Mouse (Mus musculus) intestine, postnatal 0 days (tissue): ENCODE results near the gene Arpin. TPM values are rescaled to one million over a fixed set of nuclear protein-coding genes. Genes with fewer than 3 reads are reported as not detected.

Experiments used
- ATAC-seq: fragments of 200-750 bp; cut with Nextera tagmentation; 2 replicates; pipeline ENCODE4 v1.8.0; 2017; ENCODE audit warnings: mild to moderate bottlenecking, moderate TSS enrichment, moderate library complexity
- H3K27ac ChIP-seq: fragments of 300-500 bp; sonication (generic); 2 replicates; pipeline ENCODE4 v1.5.1; 2014; ENCODE audit warnings: mild to moderate bottlenecking, low read depth, low read length, moderate library complexity
- H3K27me3 ChIP-seq: fragments of 300-500 bp; sonication (generic); replicated peaks from 2 replicates; pipeline ENCODE4 v1.6.1; 2014; ENCODE audit warnings: low read length, mixed read lengths; ENCODE audit not compliant: control insufficient read depth, insufficient read depth
- H3K36me3 ChIP-seq: fragments of 300-500 bp; sonication (generic); 2 replicates; pipeline ENCODE4 v1.6.1; 2014; ENCODE audit warnings: mild to moderate bottlenecking, moderate library complexity; ENCODE audit not compliant: control insufficient read depth, insufficient read depth
- H3K4me1 ChIP-seq: fragments of 300-500 bp; sonication (generic); replicated peaks from 2 replicates; pipeline ENCODE4 v1.6.1; 2014; ENCODE audit warnings: antibody characterized with exemption, low read length, mixed read lengths; ENCODE audit not compliant: control insufficient read depth, insufficient read depth
- H3K4me2 ChIP-seq: fragments of 300-500 bp; sonication (generic); replicated peaks from 2 replicates; pipeline ENCODE4 v1.6.1; 2014; ENCODE audit warnings: low read depth, mild to moderate bottlenecking, moderate library complexity
- H3K4me3 ChIP-seq: fragments of 300-500 bp; sonication (generic); 2 replicates; pipeline ENCODE4 v1.5.1; 2014; ENCODE audit warnings: low read depth, low read length
- H3K9ac ChIP-seq: fragments of 300-500 bp; sonication (generic); 2 replicates; pipeline ENCODE4 v1.6.1; 2014; ENCODE audit warnings: mild to moderate bottlenecking, low read depth, low read length
- H3K9me3 ChIP-seq: fragments of 300-500 bp; sonication (generic); 2 replicates; pipeline ENCODE4 v1.6.1; 2016; ENCODE audit warnings: mixed run types; ENCODE audit not compliant: control insufficient read depth
- CTCF ChIP-seq: sonication (generic); IDR thresholded peaks from 2 replicates; pipeline ENCODE4 v1.5.1; 2016; ENCODE audit warnings: low read depth, mild to moderate bottlenecking, control low read depth, antibody characterized with exemption, moderate library complexity
- WGBS: fragments of 180-500 bp; shearing (Covaris S2); extraction: QIAGEN DNeasy Blood & Tissue Kit; methylation state at CpG from one replicate; pipeline ENCODE4 v1.1.7; 2014; 5-methylcytosine and 5-hydroxymethylcytosine counted together
- polyA plus RNA-seq: library from polyadenylated mRNA; unstranded; fragments of >200 nt; fragmentation: Nextera tagmentation; extraction: Ambion mirVana; gene quantifications from 2 replicates; pipeline ENCODE4 v1.2.1, GENCODE M21; 2015

The Arpin gene
- polyA plus RNA-seq, 1 experiment from 2014 or later, result 37.5 TPM

GRCm38 (mm10) chr7:79903160-79903792 is 31.9 kb downstream of the Arpin start:
- Histone ChIP-seq H3K4me3 (no peak overlapping the region), H3K27ac (peak overlapping the region; percentile 74), H3K36me3 (peaks cover 17% of the 10 kb centered on the region; the same call in 1 of the 2 replicates), H3K9ac (no peak overlapping the region), H3K4me2 (no peak overlapping the region), H3K9me3 (no peaks in the 10 kb centered on the region), H3K4me1 (no peaks in the 10 kb centered on the region), H3K27me3 (no peaks in the 10 kb centered on the region)
- TF ChIP-seq CTCF, result peak; percentile 48
- WGBS, result 42% methylated on average over 8 of the region's 8 CpGs
- peak; percentile 83 for ATAC-seq

GRCm38 (mm10) chr7:79900753-79901152 is 34.4 kb downstream of the Arpin start:
- no peak overlapping the region for H3K27ac ChIP-seq
- no peak overlapping the region for H3K4me2 ChIP-seq
- no peak for ATAC-seq
- no peaks in the 10 kb centered on the region for H3K27me3 ChIP-seq
- no peak for TF ChIP-seq CTCF
- H3K4me3 ChIP-seq, result no peak overlapping the region
- 57% methylated on average over 6 of the region's 6 CpGs for WGBS
- H3K36me3 ChIP-seq, result peaks cover 13% of the 10 kb centered on the region; the same call in 1 of the 2 replicates
- no peaks in the 10 kb centered on the region for H3K9me3 ChIP-seq
- no peak overlapping the region for H3K9ac ChIP-seq
- no peaks in the 10 kb centered on the region; the same call in 1 of the 2 replicates for H3K4me1 ChIP-seq

GRCm38 (mm10) chr7:79895225-79895624 is 39.9 kb downstream of the Arpin start:
- H3K9ac ChIP-seq, result no peak overlapping the region; the same call in 1 of the 2 replicates
- WGBS, result 34% methylated on average over 3 of the region's 3 CpGs
- H3K4me2 ChIP-seq, result no peak overlapping the region
- H3K4me3 ChIP-seq, result no peak overlapping the region
- H3K36me3 ChIP-seq, result no peaks in the 10 kb centered on the region
- no peak for TF ChIP-seq CTCF
- ATAC-seq, result peak; percentile 11; the same call in 1 of the 2 replicates
- H3K27ac ChIP-seq, result peak overlapping the region; percentile 70
- H3K9me3 ChIP-seq, result no peaks in the 10 kb centered on the region
- peaks cover 7% of the 10 kb centered on the region for H3K4me1 ChIP-seq
- no peaks in the 10 kb centered on the region for H3K27me3 ChIP-seq

GRCm38 (mm10) chr7:79894790-79895189 is 40.4 kb downstream of the Arpin start:
- no peak for TF ChIP-seq CTCF
- peaks cover 7% of the 10 kb centered on the region for H3K4me1 ChIP-seq
- H3K9me3 ChIP-seq, result no peaks in the 10 kb centered on the region
- no peak overlapping the region for H3K4me2 ChIP-seq
- H3K4me3 ChIP-seq, result no peak overlapping the region
- no peaks in the 10 kb centered on the region for H3K27me3 ChIP-seq
- no peak for ATAC-seq
- H3K36me3 ChIP-seq, result no peaks in the 10 kb centered on the region
- no peak overlapping the region for H3K9ac ChIP-seq
- 53% methylated on average over 1 of the region's 1 CpGs for WGBS
- H3K27ac ChIP-seq, result peak overlapping the region; percentile 70; the same call in 1 of the 2 replicates

GRCm38 (mm10) chr7:79892576-79893428 is 42.4 kb downstream of the Arpin start:
- no peak for TF ChIP-seq CTCF
- Histone ChIP-seq H3K27me3 (no peaks in the 10 kb centered on the region), H3K9me3 (no peaks in the 10 kb centered on the region), H3K4me3 (no peak overlapping the region), H3K4me1 (peaks cover 7% of the 10 kb centered on the region), H3K36me3 (no peaks in the 10 kb centered on the region), H3K9ac (no peak overlapping the region), H3K4me2 (no peak overlapping the region), H3K27ac (no peak overlapping the region)
- ATAC-seq, result peak; percentile 48
- 58% methylated on average over 6 of the region's 6 CpGs for WGBS

- Histone ChIP-seq H3K27ac (peak overlapping the region; percentile 81), H3K36me3 (no peaks in the 10 kb centered on the region), H3K4me3 (no peak overlapping the region), H3K4me1 (peaks cover 7% of the 10 kb centered on the region; the same call in 1 of the 2 replicates), H3K27me3 (no peaks in the 10 kb centered on the region), H3K9me3 (no peaks in the 10 kb centered on the region), H3K4me2 (no peak overlapping the region), H3K9ac (no peak overlapping the region)
- peak; percentile 65 for ATAC-seq
- TF ChIP-seq CTCF, result no peak
- WGBS, result 45% methylated on average over 15 of the region's 15 CpGs
These were observed 44.5 kb downstream of the Arpin start for GRCm38 (mm10) chr7:79890436-79891221.
